Mouse (Mus musculus) frontal cortex, postnatal 25 days (tissue): ENCODE measurements around the gene Asb11.

Experiments used
- DNase-seq, 2 experiments: peaks; one replicate each; pipeline ENCODE4 v3.0.0; 2022; ENCODE audit warnings: low spot score in 2 of 2

Asb11 gene

GRCm38 (mm10) chrX:164436709-164437108 is at the start of gene Asb11:
Gene Asb11, plus strand, starts transcription at chrX:164436994.
- no peak for DNase-seq

GRCm38 (mm10) chrX:164394091-164394490 is 42.7 kb upstream of the Asb11 start:
- DNase-seq: no peak

GRCm38 (mm10) chrX:164398456-164398855 is 38.3 kb upstream of the Asb11 start:
- no peak for DNase-seq

- DNase-seq: no peak
Observed at GRCm38 (mm10) chrX:164405080-164405649, 31.6 kb upstream of the Asb11 start.

GRCm38 (mm10) chrX:164406133-164407022 is 30.4 kb upstream of the Asb11 start:
- DNase-seq: no peak

GRCm38 (mm10) chrX:164408301-164408927 is 28.4 kb upstream of the Asb11 start:
- no peak for DNase-seq

- DNase-seq: no peak
Observed at GRCm38 (mm10) chrX:164410562-164410961, 26.2 kb upstream of the Asb11 start.

GRCm38 (mm10) chrX:164416803-164417202 is 20.0 kb upstream of the Asb11 start:
- no peak for DNase-seq

GRCm38 (mm10) chrX:164418008-164418407 is 18.8 kb upstream of the Asb11 start:
- DNase-seq: no peak

GRCm38 (mm10) chrX:164419471-164419939 is 17.3 kb upstream of the Asb11 start, which contains the start of gene Piga:
Gene Piga, plus strand, starts transcription at chrX:164419787.
- peak; percentile 77 to 84 for DNase-seq

GRCm38 (mm10) chrX:164419955-164420354 is 16.8 kb upstream of the Asb11 start:
- no peak for DNase-seq

- no peak for DNase-seq
Observed at GRCm38 (mm10) chrX:164420518-164420917, 16.3 kb upstream of the Asb11 start.

- no peak for DNase-seq
Observed at GRCm38 (mm10) chrX:164424821-164425220, 12.0 kb upstream of the Asb11 start.

- DNase-seq: no peak
Observed at GRCm38 (mm10) chrX:164427295-164427694, 9.5 kb upstream of the Asb11 start.

GRCm38 (mm10) chrX:164428224-164428623 is 8.6 kb upstream of the Asb11 start:
- no peak for DNase-seq

- no peak for DNase-seq
Observed at GRCm38 (mm10) chrX:164430621-164431020, 6.2 kb upstream of the Asb11 start.

- DNase-seq: no peak
Observed at GRCm38 (mm10) chrX:164431133-164431532, 5.7 kb upstream of the Asb11 start.

GRCm38 (mm10) chrX:164431541-164431940 is 5.3 kb upstream of the Asb11 start:
- DNase-seq: no peak

- DNase-seq: no peak
Observed at GRCm38 (mm10) chrX:164432682-164433081, 4.1 kb upstream of the Asb11 start.

- DNase-seq: no peak
Observed at GRCm38 (mm10) chrX:164439462-164439861, 2.7 kb downstream of the Asb11 start.

- DNase-seq: no peak
Observed at GRCm38 (mm10) chrX:164440140-164440539, 3.3 kb downstream of the Asb11 start.

GRCm38 (mm10) chrX:164440703-164441102 is 3.9 kb downstream of the Asb11 start:
- DNase-seq: no peak
